Mouse (Mus musculus) cerebellum, adult 11 months (tissue): ENCODE measurements around the gene Htr1f.

ENCODE experiments used
- DNase-seq: peaks from one replicate; pipeline ENCODE4 v3.0.0; 2022

The Htr1f gene

GRCm38 (mm10) chr16:64961690-64962089, 144.0 kb downstream of the Htr1f start:
- DNase-seq: no peak

- DNase-seq: no peak
These were observed 163.9 kb downstream of the Htr1f start for GRCm38 (mm10) chr16:64941646-64942195.

GRCm38 (mm10) chr16:64934793-64935192, 170.9 kb downstream of the Htr1f start:
- no peak for DNase-seq

GRCm38 (mm10) chr16:64934011-64934410, 171.6 kb downstream of the Htr1f start:
- no peak for DNase-seq

- no peak for DNase-seq
These were observed 182.2 kb downstream of the Htr1f start for GRCm38 (mm10) chr16:64923500-64923899.

GRCm38 (mm10) chr16:64908747-64909146, 196.9 kb downstream of the Htr1f start:
- DNase-seq: no peak

GRCm38 (mm10) chr16:64907112-64907511, 198.5 kb downstream of the Htr1f start:
- DNase-seq: no peak

GRCm38 (mm10) chr16:64903328-64903727, 202.3 kb downstream of the Htr1f start:
- DNase-seq: no peak

- no peak for DNase-seq
These were observed 206.6 kb downstream of the Htr1f start for GRCm38 (mm10) chr16:64899084-64899483.

- DNase-seq: no peak
These were observed 216.2 kb downstream of the Htr1f start for GRCm38 (mm10) chr16:64889496-64889895.

- no peak for DNase-seq
These were observed 220.1 kb downstream of the Htr1f start for GRCm38 (mm10) chr16:64885547-64885946.

- no peak for DNase-seq
These were observed 220.5 kb downstream of the Htr1f start for GRCm38 (mm10) chr16:64885142-64885541.

GRCm38 (mm10) chr16:64884420-64884838, 221.2 kb downstream of the Htr1f start:
- no peak for DNase-seq

- DNase-seq: no peak
These were observed 221.8 kb downstream of the Htr1f start for GRCm38 (mm10) chr16:64883896-64884295.

- no peak for DNase-seq
These were observed 224.2 kb downstream of the Htr1f start for GRCm38 (mm10) chr16:64881442-64881841.

- DNase-seq: no peak
These were observed 224.7 kb downstream of the Htr1f start for GRCm38 (mm10) chr16:64880986-64881385.

- DNase-seq: no peak
These were observed 225.9 kb downstream of the Htr1f start for GRCm38 (mm10) chr16:64879735-64880134.

- no peak for DNase-seq
These were observed 227.0 kb downstream of the Htr1f start for GRCm38 (mm10) chr16:64878611-64879132.

GRCm38 (mm10) chr16:64877314-64877713, 228.3 kb downstream of the Htr1f start:
- no peak for DNase-seq

GRCm38 (mm10) chr16:64876631-64877265, 228.9 kb downstream of the Htr1f start:
- no peak for DNase-seq

GRCm38 (mm10) chr16:64875822-64876221, 229.8 kb downstream of the Htr1f start:
- no peak for DNase-seq

- DNase-seq: no peak
These were observed 230.3 kb downstream of the Htr1f start for GRCm38 (mm10) chr16:64875384-64875783.
